Mouse (Mus musculus) left cerebral cortex, adult 9 months (tissue): ENCODE measurements around the gene Rprd2.
A peak's percentile ranks its signal among the peaks of the same experiment; 100 is the strongest.
"Not testable (repeated sequence)": the region's sequence is repeated elsewhere in the genome, so short reads cannot be mapped to it uniquely, and the experiment has no call there.

Experiments used
- DNase-seq, 2 experiments: peaks; one replicate each; pipeline ENCODE4 v3.0.0; 2022; ENCODE audit warnings: low spot score in 2 of 2

Rprd2 gene

GRCm38 (mm10) chr3:95818026-95818511 is 594 bp downstream of the Rprd2 start:
- DNase-seq: peak in 1 of 2 experiments; percentile 33

- DNase-seq: no peak
These were observed 2.0 kb downstream of the Rprd2 start for GRCm38 (mm10) chr3:95816681-95817080.

GRCm38 (mm10) chr3:95808384-95808783 is 10.3 kb downstream of the Rprd2 start:
- no peak for DNase-seq

- not testable (repeated sequence) for DNase-seq
These were observed 11.0 kb downstream of the Rprd2 start for GRCm38 (mm10) chr3:95807630-95808029.

- no peak for DNase-seq
These were observed 12.0 kb downstream of the Rprd2 start for GRCm38 (mm10) chr3:95806677-95807076.

- no peak for DNase-seq
These were observed 14.8 kb downstream of the Rprd2 start for GRCm38 (mm10) chr3:95803851-95804250.

- DNase-seq: no peak
These were observed 19.9 kb downstream of the Rprd2 start for GRCm38 (mm10) chr3:95798756-95799155.

- no peak for DNase-seq
These were observed 24.4 kb downstream of the Rprd2 start for GRCm38 (mm10) chr3:95794299-95794698.

- no peak for DNase-seq
These were observed 25.0 kb downstream of the Rprd2 start for GRCm38 (mm10) chr3:95793662-95794061.

GRCm38 (mm10) chr3:95785501-95785900 is 33.2 kb downstream of the Rprd2 start:
- DNase-seq: no peak

- DNase-seq: no peak
These were observed 46.7 kb downstream of the Rprd2 start for GRCm38 (mm10) chr3:95771985-95772384.

GRCm38 (mm10) chr3:95765534-95765933 is 53.1 kb downstream of the Rprd2 start:
- no peak for DNase-seq

- DNase-seq: no peak
These were observed 54.9 kb downstream of the Rprd2 start for GRCm38 (mm10) chr3:95763811-95764210.

- no peak for DNase-seq
These were observed 55.7 kb downstream of the Rprd2 start for GRCm38 (mm10) chr3:95762961-95763360.

- no peak for DNase-seq
These were observed 56.9 kb downstream of the Rprd2 start for GRCm38 (mm10) chr3:95761771-95762170.

GRCm38 (mm10) chr3:95760656-95761055 is 58.0 kb downstream of the Rprd2 start:
- no peak for DNase-seq

GRCm38 (mm10) chr3:95760106-95760505 is 58.6 kb downstream of the Rprd2 start, which contains the start of gene Tars2:
Gene Tars2, minus strand, starts transcription at chr3:95760206.
- DNase-seq: no peak

GRCm38 (mm10) chr3:95758467-95759218 is 60.0 kb downstream of the Rprd2 start:
- no peak for DNase-seq

- no peak for DNase-seq
These were observed 61.9 kb downstream of the Rprd2 start for GRCm38 (mm10) chr3:95756808-95757207.

- peak; percentile 92 to 98 for DNase-seq
These were observed 64.1 kb downstream of the Rprd2 start for GRCm38 (mm10) chr3:95754345-95755206.

GRCm38 (mm10) chr3:95752935-95753334 is 65.7 kb downstream of the Rprd2 start:
- no peak for DNase-seq

- DNase-seq: no peak
These were observed 78.3 kb downstream of the Rprd2 start for GRCm38 (mm10) chr3:95740406-95740805.
